Mouse (Mus musculus) hindbrain, postnatal 0 days (tissue): Measurements from ENCODE around the gene Rpl24. TPM values are rescaled to one million over a fixed set of nuclear protein-coding genes. Genes with fewer than 3 reads are reported as not detected.
A peak's percentile ranks its signal among the peaks of the same experiment; 100 is the strongest.

ENCODE experiments used
- ATAC-seq: fragments of 200-750 bp; cut with Nextera tagmentation; 2 replicates; pipeline ENCODE4 v1.8.0; 2017; ENCODE audit warnings: mild to moderate bottlenecking, moderate TSS enrichment, moderate library complexity
- DNase-seq: peaks from one replicate; pipeline ENCODE4 v3.0.0-alpha.2; 2015; ENCODE audit warnings: low spot score
- H3K27ac ChIP-seq: fragments of 300-500 bp; sonication (generic); 2 replicates; pipeline ENCODE4 v1.5.1; 2014; ENCODE audit warnings: mild to moderate bottlenecking
- H3K27me3 ChIP-seq: fragments of 300-500 bp; sonication (generic); 2 replicates; pipeline ENCODE4 v1.6.1; 2014; ENCODE audit warnings: low read length, mixed read lengths; ENCODE audit not compliant: insufficient read depth
- H3K36me3 ChIP-seq: fragments of 300-500 bp; sonication (generic); 2 replicates; pipeline ENCODE4 v1.6.1; 2014; ENCODE audit warnings: low read length, mixed read lengths; ENCODE audit not compliant: insufficient read depth
- H3K4me1 ChIP-seq: fragments of 300-500 bp; sonication (generic); 2 replicates; pipeline ENCODE4 v1.6.1; 2014; ENCODE audit warnings: antibody characterized with exemption, low read length, mixed read lengths; ENCODE audit not compliant: insufficient read depth
- H3K4me2 ChIP-seq: fragments of 300-500 bp; sonication (generic); 2 replicates; pipeline ENCODE4 v1.6.1; 2014; ENCODE audit warnings: low read depth, mild to moderate bottlenecking, low read length, moderate library complexity, mixed read lengths
- H3K4me3 ChIP-seq: fragments of 300-500 bp; sonication (generic); 2 replicates; pipeline ENCODE4 v1.5.1; 2014; ENCODE audit warnings: low read length
- H3K9ac ChIP-seq: fragments of 300-500 bp; sonication (generic); replicated peaks from 2 replicates; pipeline ENCODE4 v1.6.1; 2014; ENCODE audit warnings: mild to moderate bottlenecking, low read length, moderate library complexity, mixed read lengths
- H3K9me3 ChIP-seq: fragments of 300-500 bp; sonication (generic); 2 replicates; pipeline ENCODE4 v1.6.1; 2016; ENCODE audit warnings: low read length, mixed read lengths
- CTCF ChIP-seq: IDR thresholded peaks from 2 replicates; pipeline ENCODE4 v1.5.1; 2016; ENCODE audit warnings: antibody characterized with exemption, control low read depth, low read depth
- WGBS: fragments of 180-500 bp; shearing (Covaris S2); extraction: QIAGEN DNeasy Blood & Tissue Kit; methylation state at CpG from one replicate; pipeline ENCODE4 v1.1.7; 2014; 5-methylcytosine and 5-hydroxymethylcytosine counted together
- polyA plus RNA-seq: library from polyadenylated mRNA; unstranded; fragments of >200 nt; fragmentation: Nextera tagmentation; extraction: Ambion mirVana; gene quantifications from 2 replicates; pipeline ENCODE4 v1.2.1, GENCODE M21; 2015
- total RNA-seq: library from RNA; depleted of rRNA; stranded (reverse); fragments of >200 nt; gene quantifications from 2 replicates; pipeline ENCODE4 v1.2.3, GENCODE M21; 2014; rRNA removed

Rpl24 gene
- total RNA-seq: 160 and 172 TPM in 2 replicates
- polyA plus RNA-seq: 525 and 561 TPM in 2 replicates

DNA sequence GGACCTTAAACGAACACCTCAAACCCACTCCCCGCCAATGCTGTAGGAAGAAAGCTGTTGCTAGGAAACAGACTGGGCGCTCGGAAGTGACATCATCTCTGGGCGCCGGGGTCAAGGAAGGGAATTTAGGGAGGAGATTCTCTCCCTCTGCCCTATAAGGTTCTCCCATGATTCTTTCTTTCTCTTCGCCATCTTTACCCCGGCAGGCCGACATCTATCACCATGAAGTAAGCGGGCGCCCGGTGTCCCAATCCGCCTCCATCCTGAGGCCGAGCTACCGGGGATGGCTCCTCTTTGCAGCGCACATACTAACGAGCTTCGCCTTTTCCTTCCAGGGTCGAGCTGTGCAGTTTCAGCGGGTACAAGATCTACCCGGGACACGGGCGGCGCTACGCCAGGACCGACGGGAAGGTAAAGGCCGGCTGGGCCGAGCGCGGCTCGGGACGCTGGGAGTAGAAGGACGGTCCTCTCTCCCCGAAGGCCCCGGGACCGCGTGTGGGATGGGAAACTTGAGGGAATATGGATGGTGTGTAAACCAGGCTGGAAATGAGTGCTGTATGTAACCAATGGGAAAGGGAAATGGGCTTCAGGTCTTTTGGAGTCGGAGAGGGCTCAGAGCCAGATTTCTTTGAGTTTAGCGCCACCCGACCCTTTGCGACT is at the start of gene Rpl24:
Gene Rpl24 (plus strand): TSS at position 64 of the 660 bp plus-strand sequence.
- DNase-seq: peak; percentile 97
- peak; percentile 97 for ATAC-seq
- no peaks in the 10 kb centered on the region for H3K9me3 ChIP-seq
- peaks cover 4% of the 10 kb centered on the region for H3K4me1 ChIP-seq
- peak within 1 kb of the TSS; percentile 88 for H3K27ac ChIP-seq
- H3K4me2 ChIP-seq: peak within 1 kb of the TSS; percentile 74
- peak within 1 kb of the TSS; percentile 78 for H3K4me3 ChIP-seq
- WGBS: under 1% methylated on average over 42 of the region's 42 CpGs
- peaks cover 15% of the 10 kb centered on the region for H3K36me3 ChIP-seq
- peak within 1 kb of the TSS; percentile 89 for H3K9ac ChIP-seq
- H3K27me3 ChIP-seq: no peaks in the 10 kb centered on the region
- TF ChIP-seq CTCF: no peak

GRCm38 (mm10) chr16:55922079-55922478 is 44.0 kb upstream of the Rpl24 start:
- no peak overlapping the region for H3K4me3 ChIP-seq
- H3K9me3 ChIP-seq: no peaks in the 10 kb centered on the region
- TF ChIP-seq CTCF: no peak
- ATAC-seq (no peak), DNase-seq (no peak)
- no peak overlapping the region for H3K9ac ChIP-seq
- H3K27me3 ChIP-seq: no peaks in the 10 kb centered on the region
- WGBS: 89% methylated on average over 10 of the region's 10 CpGs
- no peak overlapping the region for H3K27ac ChIP-seq
- no peak overlapping the region for H3K4me2 ChIP-seq
- no peaks in the 10 kb centered on the region for H3K4me1 ChIP-seq
- H3K36me3 ChIP-seq: peaks cover 26% of the 10 kb centered on the region

DNA sequence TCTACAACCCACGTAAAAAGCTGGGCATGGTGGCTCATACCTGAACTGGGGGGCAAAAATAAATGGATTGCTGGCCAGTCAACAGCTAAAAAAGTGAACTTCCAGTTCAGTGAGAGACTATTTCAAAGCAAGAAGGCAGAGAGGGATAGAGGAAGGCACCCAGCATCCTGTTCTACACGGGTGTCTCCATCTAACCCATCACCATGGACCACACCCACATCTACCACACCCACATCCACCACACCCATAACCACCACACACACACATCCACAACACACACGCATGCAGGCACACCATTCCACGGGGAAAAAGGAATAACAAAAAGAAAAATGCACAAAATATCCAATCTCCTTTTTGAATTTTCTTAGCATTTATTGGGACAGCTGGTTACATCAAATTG is 42.1 kb upstream of the Rpl24 start:
- peaks cover 21% of the 10 kb centered on the region for H3K36me3 ChIP-seq
- H3K9ac ChIP-seq: no peak overlapping the region
- ATAC-seq (no peak), DNase-seq (no peak)
- no peak overlapping the region for H3K4me3 ChIP-seq
- H3K4me1 ChIP-seq: no peaks in the 10 kb centered on the region
- WGBS: 91% methylated on average over 4 of the region's 4 CpGs
- no peaks in the 10 kb centered on the region for H3K9me3 ChIP-seq
- no peaks in the 10 kb centered on the region for H3K27me3 ChIP-seq
- no peak overlapping the region for H3K27ac ChIP-seq
- no peak overlapping the region for H3K4me2 ChIP-seq
- no peak for TF ChIP-seq CTCF

DNA sequence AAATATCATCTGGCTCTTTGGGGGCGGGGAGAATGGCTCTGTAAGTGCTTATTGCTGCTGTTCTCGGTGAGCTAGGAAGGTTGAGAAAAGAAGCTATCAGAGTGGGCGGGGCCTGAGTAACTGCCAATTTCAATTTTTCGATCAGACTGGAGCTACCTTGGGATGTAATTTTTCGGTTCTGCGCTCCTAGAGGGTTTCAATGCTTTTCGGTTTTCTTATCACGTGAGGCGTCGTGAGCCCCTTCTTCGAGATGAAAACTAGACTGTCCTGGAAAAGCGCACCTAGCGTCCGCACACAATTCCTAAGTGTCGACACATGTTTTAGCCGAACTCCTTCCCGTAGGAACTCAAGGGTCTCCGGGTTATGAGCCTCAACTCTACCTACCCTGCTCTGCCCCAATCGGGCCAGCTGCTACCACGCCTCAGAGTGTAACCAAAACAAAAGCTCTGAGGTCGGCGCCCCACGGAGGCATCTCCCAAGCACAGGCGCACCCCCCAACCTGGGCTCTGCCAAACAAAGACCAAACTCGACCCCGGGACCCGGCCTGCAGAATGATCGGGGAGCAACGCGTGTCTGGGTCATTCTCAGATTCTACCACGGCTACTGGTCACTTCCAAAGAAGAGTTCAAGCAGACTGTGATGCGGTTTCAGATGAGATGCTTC is 32.3 kb upstream of the Rpl24 start:
- ATAC-seq (peak; percentile 46), DNase-seq (peak; percentile 42)
- under 1% methylated on average over 32 of the region's 32 CpGs for WGBS
- Histone ChIP-seq H3K27me3 (no peaks in the 10 kb centered on the region), H3K4me3 (peak overlapping the region; percentile 73), H3K27ac (peak overlapping the region; percentile 51), H3K4me2 (peak overlapping the region; percentile 78), H3K36me3 (no peaks in the 10 kb centered on the region; the same call in 1 of the 2 replicates), H3K4me1 (no peaks in the 10 kb centered on the region), H3K9me3 (no peaks in the 10 kb centered on the region), H3K9ac (peak overlapping the region; percentile 63)
- TF ChIP-seq CTCF: peak; percentile 31; the same call in 1 of the 2 replicates

- TF ChIP-seq CTCF: peak; percentile 23; the same call in 1 of the 2 replicates
- H3K27me3 ChIP-seq: no peaks in the 10 kb centered on the region
- peak within 1 kb of the TSS; percentile 78 for H3K4me2 ChIP-seq
- ATAC-seq (peak; percentile 99), DNase-seq (peak; percentile 95)
- H3K4me1 ChIP-seq: no peaks in the 10 kb centered on the region
- H3K9ac ChIP-seq: peak within 1 kb of the TSS; percentile 63
- H3K27ac ChIP-seq: peak within 1 kb of the TSS; percentile 51
- WGBS: under 1% methylated on average over 24 of the region's 24 CpGs
- H3K36me3 ChIP-seq: no peaks in the 10 kb centered on the region
- H3K9me3 ChIP-seq: no peaks in the 10 kb centered on the region
- peak within 1 kb of the TSS; percentile 73 for H3K4me3 ChIP-seq
These were observed 31.5 kb upstream of the Rpl24 start, which contains the start of gene Cep97 for GRCm38 (mm10) chr16:55934453-55935037. Cep97 (minus strand) TSS chr16:55934855.

DNA sequence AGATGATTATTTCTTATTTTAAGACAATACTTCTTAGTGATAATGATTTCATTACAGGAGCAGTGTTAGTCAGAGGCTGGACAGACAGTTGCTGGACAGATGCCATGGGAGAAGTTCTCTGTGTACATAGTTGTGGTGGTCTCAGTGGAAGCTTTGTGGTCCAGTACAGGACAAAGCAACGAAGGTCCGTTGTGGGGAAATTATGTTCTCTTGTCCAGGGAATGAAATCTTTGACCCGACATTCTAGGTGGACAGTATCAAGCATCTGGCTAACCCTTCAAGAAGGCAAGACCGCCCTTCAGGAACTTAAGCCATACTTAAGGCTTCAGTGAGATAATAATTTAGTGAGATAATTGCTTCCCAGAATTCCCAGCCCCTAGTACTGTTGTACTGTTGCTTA is 27.3 kb upstream of the Rpl24 start:
- H3K36me3 ChIP-seq: no peaks in the 10 kb centered on the region
- no peak overlapping the region for H3K4me2 ChIP-seq
- no peak for TF ChIP-seq CTCF
- H3K27ac ChIP-seq: no peak overlapping the region
- no peaks in the 10 kb centered on the region for H3K4me1 ChIP-seq
- H3K9ac ChIP-seq: no peak overlapping the region
- 86% methylated on average over 4 of the region's 4 CpGs for WGBS
- H3K9me3 ChIP-seq: no peaks in the 10 kb centered on the region
- no peak overlapping the region for H3K4me3 ChIP-seq
- DNase-seq (no peak), ATAC-seq (no peak)
- H3K27me3 ChIP-seq: no peaks in the 10 kb centered on the region
